Mouse (Mus musculus) T-cell, adult 66 days (primary cell): ENCODE measurements around the gene Manbal. TPM values are rescaled to one million over a fixed set of nuclear protein-coding genes. Genes with fewer than 3 reads are reported as not detected.

Experiments used
- total RNA-seq, 2 experiments: library from RNA; stranded (reverse); gene quantifications; 3 replicates in 1 of 2; 4 replicates in 1 of 2; pipeline ENCODE4 v1.2.4; 2023

Manbal gene
- total RNA-seq, result 10 to 100 TPM; 25.0 to 29.3 TPM

GRCm38 (mm10) chr2:157367184-157367893 lies at the start of gene Manbal:
Manbal (plus strand) TSS chr2:157367594.

GRCm38 (mm10) chr2:157347361-157348159 lies 19.8 kb upstream of the Manbal start, which contains the start of gene Ghrh:
Ghrh (minus strand) TSS chr2:157347506.

GRCm38 (mm10) chr2:157418206-157418605 lies 50.8 kb downstream of the Manbal start, which contains the start of gene Src:
Src (plus strand) TSS chr2:157418444.

Other genes starting within 250 kb of the Manbal start
- 100 to 1,000 TPM; 354 to 425 TPM for gene Samhd1, start 232.3 kb upstream of the Manbal start, total RNA-seq
- gene Rbl1, start 163.1 kb upstream of the Manbal start, total RNA-seq, result 10 to 100 TPM; 34.9 to 35.9 TPM
- gene Rpn2, start 88.6 kb upstream of the Manbal start, total RNA-seq, result 100 to 1,000 TPM; 125 to 141 TPM
- under 1 TPM in 1 of 2 experiments, not detected in 1; 0.84 TPM for gene Mroh8, start 88.0 kb upstream of the Manbal start, total RNA-seq
- not detected for gene Ghrh, start 20.1 kb upstream of the Manbal start, total RNA-seq
- under 1 TPM; 0.44 to 0.99 TPM for gene Src, start 50.9 kb downstream of the Manbal start, total RNA-seq
- not detected for gene Nnat, start 192.5 kb downstream of the Manbal start, total RNA-seq
- gene Blcap, start 203.7 kb downstream of the Manbal start, total RNA-seq, result 10 to 100 TPM; 25.8 to 34.0 TPM